Mouse (Mus musculus) erythroblast, embryonic 14.5 days (primary cell): ENCODE results near the gene Gns.

Experiments
- GATA1 ChIP-seq: IDR thresholded peaks from 2 replicates; pipeline ENCODE4 v1.6.1; 2012; ENCODE audit warnings: low read length, inconsistent platforms, mixed read lengths
- TAL1 ChIP-seq: IDR thresholded peaks from 3 replicates; pipeline ENCODE4 v1.6.1; 2012; ENCODE audit warnings: low read length, inconsistent platforms, mixed read lengths

GRCm38 (mm10) chr10:121425079-121425478 lies 60.2 kb downstream of the Gns start:
- TF ChIP-seq TAL1 = no peak
- no peak for TF ChIP-seq GATA1
